In genomic region chr3:105506592-105506991, GRCm38 (mm10) we compare ENCODE assay signal across 29 mouse cellular contexts. TPM values are rescaled to one million over a fixed set of nuclear protein-coding genes. Genes with fewer than 3 reads are reported as not detected.
DNase-seq lines count a peak whose midpoint lies in the region; ATAC-seq and TF ChIP-seq lines count a peak whose summit lies in the region.
"Had no signal": no experiment of that assay in that cellular context is flagged by ENCODE, and none has a peak within 500 bp of the region (broad histone marks: within the 10 kb centered on the region; RNA-seq: fewer than 3 reads in every experiment).

No protein-coding gene starts in this region.

- no peaks in the 10 kb centered on the region for H3K27me3 ChIP-seq in forebrain, embryonic 10.5 days (ENCODE audit: poor library complexity, severe bottlenecking)
- no peaks in the 10 kb centered on the region for H3K27me3 ChIP-seq in forebrain, embryonic 11.5 days (ENCODE audit: control insufficient read depth, insufficient read depth, low read length)
- H3K27me3 ChIP-seq in midbrain, embryonic 11.5 days (ENCODE audit: control insufficient read depth, insufficient read depth, low read length): no peaks in the 10 kb centered on the region
- no peaks in the 10 kb centered on the region for H3K27me3 ChIP-seq in midbrain, postnatal 0 days (ENCODE audit: insufficient read depth, low read length)
- no peaks in the 10 kb centered on the region for H3K27me3 ChIP-seq in forebrain, postnatal 0 days (ENCODE audit: insufficient read depth, low read length)
- H3K27me3 ChIP-seq in midbrain, embryonic 16.5 days (ENCODE audit: control insufficient read depth, insufficient read depth, low read depth, low read length): no peaks in the 10 kb centered on the region
- H3K27me3 ChIP-seq: limb, embryonic 13.5 days; lung, embryonic 15.5 days; midbrain, embryonic 12.5 days; neural tube, embryonic 13.5 days had no signal

- 88% methylated on average over 4 of the region's 4 CpGs for WGBS in forebrain, embryonic 10.5 days
- 92% methylated on average over 4 of the region's 4 CpGs for WGBS in forebrain, embryonic 11.5 days
- WGBS in midbrain, embryonic 11.5 days: 90% methylated on average over 4 of the region's 4 CpGs
- WGBS in midbrain, postnatal 0 days: 69% methylated on average over 4 of the region's 4 CpGs
- 30% methylated on average over 4 of the region's 4 CpGs for WGBS in forebrain, postnatal 0 days
- WGBS in midbrain, embryonic 16.5 days: 74% methylated on average over 4 of the region's 4 CpGs

- TF ChIP-seq CTCF in midbrain, postnatal 0 days (IDR thresholded peaks at IDR 0.05): no peak
- TF ChIP-seq CTCF in forebrain, postnatal 0 days (IDR thresholded peaks at IDR 0.05; ENCODE audit: low read depth): no peak

- DNase-seq in forebrain, embryonic 10.5 days (ENCODE audit: extremely low spot score, low spot score): no peak
- no peak for DNase-seq in forebrain, embryonic 11.5 days (ENCODE audit: low spot score)
- DNase-seq in midbrain, embryonic 11.5 days (ENCODE audit: low spot score, missing footprints): peak; percentile 68
- no peak for DNase-seq in midbrain, postnatal 0 days (ENCODE audit: low spot score)
- DNase-seq in forebrain, postnatal 0 days: peak; percentile 55
- DNase-seq in adrenal gland, postnatal 4 days (ENCODE audit: low spot score in 2 of 2): no peak
- DNase-seq: adrenal gland, adult 8-10 months; cerebellum, adult 11-12 months; cerebellum, postnatal 10 days; gastrocnemius, adult 2 months; gastrocnemius, postnatal 36 days; heart, adult 18-20 months; heart, postnatal 36 days; kidney, adult 11 months; kidney, postnatal 14 days had no signal

- peaks cover 14% of the 10 kb centered on the region for H3K4me1 ChIP-seq in forebrain, embryonic 10.5 days
- peaks cover 11% of the 10 kb centered on the region; the same call in 1 of the 2 replicates for H3K4me1 ChIP-seq in forebrain, embryonic 11.5 days (replicated peaks; ENCODE audit: control insufficient read depth, insufficient read depth, low read length)
- no peaks in the 10 kb centered on the region for H3K4me1 ChIP-seq in midbrain, embryonic 11.5 days (ENCODE audit: control insufficient read depth, insufficient read depth, low read length)
- peaks cover 3% of the 10 kb centered on the region; the same call in 1 of the 2 replicates for H3K4me1 ChIP-seq in midbrain, postnatal 0 days (ENCODE audit: insufficient read depth, low read length)
- H3K4me1 ChIP-seq in forebrain, postnatal 0 days (ENCODE audit: insufficient read depth): peaks cover 20% of the 10 kb centered on the region
- H3K4me1 ChIP-seq in midbrain, embryonic 16.5 days (ENCODE audit: control insufficient read depth, insufficient read depth, low read length): peaks cover 20% of the 10 kb centered on the region
- H3K4me1 ChIP-seq: limb, embryonic 13.5 days; lung, embryonic 15.5 days had no signal

- 0 out of 2 replicates have a peak overlapping the region, but pooled peaks have one; percentile 69 for H3K27ac ChIP-seq in forebrain, embryonic 10.5 days
- H3K27ac ChIP-seq in forebrain, embryonic 11.5 days (ENCODE audit: low read depth, low read length): no peak overlapping the region
- no peak overlapping the region for H3K27ac ChIP-seq in midbrain, embryonic 11.5 days (ENCODE audit: low read depth, low read length)
- no peak overlapping the region for H3K27ac ChIP-seq in midbrain, postnatal 0 days (ENCODE audit: low read depth, low read length)
- H3K27ac ChIP-seq in forebrain, postnatal 0 days (ENCODE audit: low read depth, low read length): peak overlapping the region; percentile 68
- peak overlapping the region; percentile 74 for H3K27ac ChIP-seq in midbrain, embryonic 16.5 days (ENCODE audit: low read length)
- H3K27ac ChIP-seq: gastrocnemius, adult 2 months; limb, embryonic 13.5 days; lung, embryonic 15.5 days had no signal

- ATAC-seq in forebrain, embryonic 11.5 days (replicated peaks; ENCODE audit: low FRiP score): no peak
- ATAC-seq in midbrain, embryonic 11.5 days (ENCODE audit: low FRiP score): no peak
- no peak for ATAC-seq in midbrain, postnatal 0 days (ENCODE audit: low FRiP score)
- ATAC-seq in forebrain, postnatal 0 days: peak; percentile 47; the same call in 1 of the 2 replicates
- ATAC-seq in midbrain, embryonic 16.5 days: no peak
- no peak for ATAC-seq in erythroid progenitor cell, adult 5-6 weeks (replicated peaks; ENCODE audit: low FRiP score, poor library complexity, severe bottlenecking)
- ATAC-seq: activated CD4-positive, CD25-positive, alpha-beta regulatory T cell, adult 4 months; inflammation-experienced regulatory T-cells, adult 6 months had no signal

- no peak overlapping the region for H3K4me2 ChIP-seq in forebrain, embryonic 11.5 days (ENCODE audit: low read depth, low read length, severe bottlenecking)
- no peak overlapping the region for H3K4me2 ChIP-seq in midbrain, embryonic 11.5 days
- H3K4me2 ChIP-seq in midbrain, postnatal 0 days (ENCODE audit: low read depth, low read length, poor library complexity, severe bottlenecking): no peak overlapping the region
- 0 out of 2 replicates have a peak overlapping the region, but pooled peaks have one; percentile 29 for H3K4me2 ChIP-seq in forebrain, postnatal 0 days (ENCODE audit: low read depth)
- no peak overlapping the region for H3K4me2 ChIP-seq in midbrain, embryonic 16.5 days (ENCODE audit: low read length)
- H3K4me2 ChIP-seq: heart, embryonic 11.5 days; limb, embryonic 13.5 days; liver, embryonic 11.5 days; lung, embryonic 15.5 days; midbrain, embryonic 12.5 days; neural tube, embryonic 13.5 days had no signal

- H3K36me3 ChIP-seq in forebrain, embryonic 10.5 days (replicated peaks): no peaks in the 10 kb centered on the region
- H3K36me3 ChIP-seq in forebrain, embryonic 11.5 days (ENCODE audit: control insufficient read depth, insufficient read depth, low read length): no peaks in the 10 kb centered on the region
- no peaks in the 10 kb centered on the region for H3K36me3 ChIP-seq in midbrain, embryonic 11.5 days (ENCODE audit: control insufficient read depth, insufficient read depth, low read length)
- H3K36me3 ChIP-seq in midbrain, postnatal 0 days (ENCODE audit: insufficient read depth, low read length): no peaks in the 10 kb centered on the region
- no peaks in the 10 kb centered on the region for H3K36me3 ChIP-seq in forebrain, postnatal 0 days (ENCODE audit: insufficient read depth)
- H3K36me3 ChIP-seq in midbrain, embryonic 16.5 days (ENCODE audit: control insufficient read depth, insufficient read depth, low read length): no peaks in the 10 kb centered on the region
- H3K36me3 ChIP-seq: limb, embryonic 13.5 days; lung, embryonic 15.5 days; midbrain, embryonic 12.5 days; neural tube, embryonic 13.5 days had no signal

- H3K9me3 ChIP-seq in forebrain, embryonic 10.5 days: no peaks in the 10 kb centered on the region
- no peaks in the 10 kb centered on the region for H3K9me3 ChIP-seq in forebrain, embryonic 11.5 days (ENCODE audit: control insufficient read depth, low read length)
- H3K9me3 ChIP-seq in midbrain, embryonic 11.5 days (ENCODE audit: control insufficient read depth, low read length): no peaks in the 10 kb centered on the region
- no peaks in the 10 kb centered on the region for H3K9me3 ChIP-seq in midbrain, postnatal 0 days (ENCODE audit: low read length)
- H3K9me3 ChIP-seq in forebrain, postnatal 0 days (ENCODE audit: low read length): no peaks in the 10 kb centered on the region
- no peaks in the 10 kb centered on the region for H3K9me3 ChIP-seq in midbrain, embryonic 16.5 days (replicated peaks; ENCODE audit: control insufficient read depth, low read length, poor library complexity, severe bottlenecking)
- H3K9me3 ChIP-seq: limb, embryonic 13.5 days; lung, embryonic 15.5 days; midbrain, embryonic 12.5 days; neural tube, embryonic 13.5 days had no signal

- H3K4me3 ChIP-seq in forebrain, embryonic 10.5 days: no peak overlapping the region
- H3K4me3 ChIP-seq in forebrain, embryonic 11.5 days (ENCODE audit: low read depth, low read length): no peak overlapping the region
- H3K4me3 ChIP-seq in midbrain, embryonic 11.5 days (ENCODE audit: low read depth, low read length): no peak overlapping the region
- H3K4me3 ChIP-seq in midbrain, postnatal 0 days (ENCODE audit: low read depth, low read length): no peak overlapping the region
- no peak overlapping the region for H3K4me3 ChIP-seq in forebrain, postnatal 0 days (ENCODE audit: low read depth, low read length)
- H3K4me3 ChIP-seq in midbrain, embryonic 16.5 days (ENCODE audit: low read depth, low read length): no peak overlapping the region
- H3K4me3 ChIP-seq: erythroblast, embryonic 14.5 days; gastrocnemius, adult 2 months; limb, embryonic 13.5 days; lung, embryonic 15.5 days; midbrain, embryonic 12.5 days; myocyte; neural tube, embryonic 13.5 days had no signal

- no peak overlapping the region for H3K9ac ChIP-seq in forebrain, embryonic 11.5 days (ENCODE audit: low read length)
- H3K9ac ChIP-seq in midbrain, embryonic 11.5 days (ENCODE audit: low read length): no peak overlapping the region
- no peak overlapping the region for H3K9ac ChIP-seq in midbrain, postnatal 0 days (replicated peaks; ENCODE audit: low read length, poor library complexity, severe bottlenecking)
- H3K9ac ChIP-seq in forebrain, postnatal 0 days: no peak overlapping the region
- H3K9ac ChIP-seq in midbrain, embryonic 16.5 days (ENCODE audit: low read depth, low read length): peak overlapping the region; percentile 18; the same call in 1 of the 2 replicates
- H3K9ac ChIP-seq: lung, embryonic 15.5 days; midbrain, embryonic 12.5 days; neural tube, embryonic 13.5 days had no signal

RNA-seq across cellular contexts. Expression of gene Kcnd3, which starts 54.5 kb away (rescaled TPM):
- 0.21 and 0.31 TPM in 2 replicates for polyA plus RNA-seq in forebrain, embryonic 10.5 days (2016; fragmentation: Nextera tagmentation; extraction: Ambion mirVana)
- polyA plus RNA-seq in forebrain, embryonic 11.5 days (2014; fragmentation: Nextera tagmentation; extraction: Ambion mirVana): 1.3 and 2.1 TPM in 2 replicates
- 2.4 TPM in 2 replicates for polyA plus RNA-seq in midbrain, embryonic 11.5 days (2014; fragmentation: Nextera tagmentation; extraction: Ambion mirVana)
- 67.4 and 80.5 TPM in 2 replicates for total RNA-seq in midbrain, postnatal 0 days (2014; rRNA removed)
- polyA plus RNA-seq in midbrain, postnatal 0 days (2015; fragmentation: Nextera tagmentation; extraction: Ambion mirVana): 9.6 and 10.6 TPM in 2 replicates
- 34.8 and 48.9 TPM in 2 replicates for total RNA-seq in forebrain, postnatal 0 days (2014; rRNA removed)
- polyA plus RNA-seq in forebrain, postnatal 0 days (2015; fragmentation: Nextera tagmentation; extraction: Ambion mirVana): 4.4 and 7.5 TPM in 2 replicates
- polyA plus RNA-seq in midbrain, embryonic 16.5 days (2015; fragmentation: Nextera tagmentation; extraction: Ambion mirVana): 11.6 TPM in 2 replicates
- total RNA-seq in adrenal gland, postnatal 4 days (2021): 10 to 100 TPM in 1 of 2 experiments, 1 to 10 TPM in 1; 9.5 to 10.1 TPM
- total RNA-seq in erythroid progenitor cell, adult 5-6 weeks (2015; ENCODE audit: low replicate concordance): not detected in 2 replicates
- not detected in 2 replicates for total RNA-seq in erythroid progenitor cell, adult 5-6 weeks (2017; ENCODE audit: low replicate concordance)
- total RNA-seq: CH12.LX; common myeloid progenitor, adult 5-6 weeks had no signal
- polyA plus RNA-seq: activated CD4-positive, CD25-positive, alpha-beta regulatory T cell, adult 4 months; erythroblast, embryonic 14.5 days; inflammation-experienced regulatory T-cells, adult 6 months; myocyte had no signal

Comparison
In these comparisons a context has a peak if more than half of its experiments do, and no peak if none do; other contexts are left out.
1. DNase-seq: peak in midbrain, embryonic 11.5 days (single experiment) and forebrain, postnatal 0 days (single experiment); none in forebrain, embryonic 10.5 days (single experiment), forebrain, embryonic 11.5 days (single experiment), midbrain, postnatal 0 days (single experiment) and adrenal gland, postnatal 4 days (0 of 2).
2. H3K27ac ChIP-seq: peak in forebrain, embryonic 10.5 days (single experiment), forebrain, postnatal 0 days (single experiment) and midbrain, embryonic 16.5 days (single experiment); none in forebrain, embryonic 11.5 days (single experiment), midbrain, embryonic 11.5 days (single experiment) and midbrain, postnatal 0 days (single experiment).